Mouse (Mus musculus) hindbrain, embryonic 14.5 days (tissue): ENCODE data around the gene Ube2t. TPM values are rescaled to one million over a fixed set of nuclear protein-coding genes. Genes with fewer than 3 reads are reported as not detected.

Experiments
- ATAC-seq: fragments of 200-750 bp; cut with Nextera tagmentation; 2 replicates; pipeline ENCODE4 v1.8.0; 2017; ENCODE audit warnings: moderate number of reproducible peaks, mild to moderate bottlenecking, moderate TSS enrichment, moderate library complexity; ENCODE audit not compliant: low FRiP score
- DNase-seq: peaks from one replicate; pipeline ENCODE4 v3.0.0-alpha.2; 2015; ENCODE audit warnings: low spot score
- H3K27ac ChIP-seq: fragments of 300-500 bp; sonication (generic); 2 replicates; pipeline ENCODE4 v1.5.1; 2014; ENCODE audit warnings: mild to moderate bottlenecking, moderate library complexity
- H3K27me3 ChIP-seq: fragments of 300-500 bp; sonication (generic); 2 replicates; pipeline ENCODE4 v1.6.1; 2014; ENCODE audit warnings: mild to moderate bottlenecking, low read length, mixed read lengths; ENCODE audit not compliant: control insufficient read depth, insufficient read depth
- H3K36me3 ChIP-seq: fragments of 300-500 bp; sonication (generic); replicated peaks from 2 replicates; pipeline ENCODE4 v1.6.1; 2014; ENCODE audit not compliant: control insufficient read depth, insufficient read depth
- H3K4me1 ChIP-seq: fragments of 300-500 bp; sonication (generic); replicated peaks from 2 replicates; pipeline ENCODE4 v1.6.1; 2014; ENCODE audit warnings: antibody characterized with exemption, low read length, mixed read lengths; ENCODE audit not compliant: control insufficient read depth, insufficient read depth
- H3K4me2 ChIP-seq: fragments of 300-500 bp; sonication (generic); replicated peaks from 2 replicates; pipeline ENCODE4 v1.6.1; 2014; ENCODE audit warnings: mild to moderate bottlenecking, moderate library complexity
- H3K4me3 ChIP-seq: fragments of 300-500 bp; sonication (generic); replicated peaks from 2 replicates; pipeline ENCODE4 v1.5.1; 2014; ENCODE audit warnings: mild to moderate bottlenecking, low read length
- H3K9ac ChIP-seq: fragments of 300-500 bp; sonication (generic); 2 replicates; pipeline ENCODE4 v1.6.1; 2014
- H3K9me3 ChIP-seq: fragments of 300-500 bp; sonication (generic); 2 replicates; pipeline ENCODE4 v1.6.1; 2016; ENCODE audit warnings: low read length; ENCODE audit not compliant: control insufficient read depth
- WGBS: fragments of 180-500 bp; shearing (Covaris S2); extraction: QIAGEN DNeasy Blood & Tissue Kit; methylation state at CpG from one replicate; pipeline ENCODE4 v1.1.7; 2014; 5-methylcytosine and 5-hydroxymethylcytosine counted together
- polyA plus RNA-seq: library from polyadenylated mRNA; unstranded; fragments of >200 nt; fragmentation: Nextera tagmentation; extraction: Ambion mirVana; gene quantifications from 2 replicates; pipeline ENCODE4 v1.2.1, GENCODE M21; 2014

Ube2t gene
- 11.6 and 11.8 TPM in 2 replicates for polyA plus RNA-seq

- no peaks in the 10 kb centered on the region for H3K9me3 ChIP-seq
- no peak within 1 kb of the TSS for H3K27ac ChIP-seq
- peak within 1 kb of the TSS; percentile 42 for H3K4me3 ChIP-seq
- peaks cover 12% of the 10 kb centered on the region; the same call in 1 of the 2 replicates for H3K4me1 ChIP-seq
- peak within 1 kb of the TSS; percentile 52 for H3K4me2 ChIP-seq
- no peaks in the 10 kb centered on the region for H3K27me3 ChIP-seq
- 3% methylated on average over 50 of the region's 50 CpGs for WGBS
- H3K36me3 ChIP-seq, result no peaks in the 10 kb centered on the region
- H3K9ac ChIP-seq, result peak within 1 kb of the TSS; percentile 39
- ATAC-seq, result peak; percentile 100
- peak; percentile 94 for DNase-seq
Observed at GRCm38 (mm10) chr1:134962053-134962803, at the start of gene Ube2t. Ube2t (plus strand) TSS chr1:134962565.

- no peaks in the 10 kb centered on the region for H3K27me3 ChIP-seq
- DNase-seq, result no peak
- ATAC-seq, result no peak
- H3K4me3 ChIP-seq, result no peak overlapping the region
- H3K9ac ChIP-seq, result no peak overlapping the region
- H3K4me2 ChIP-seq, result no peak overlapping the region
- H3K36me3 ChIP-seq, result no peaks in the 10 kb centered on the region
- WGBS, result 90% methylated on average over 4 of the region's 4 CpGs
- no peak overlapping the region for H3K27ac ChIP-seq
- no peaks in the 10 kb centered on the region for H3K9me3 ChIP-seq
- H3K4me1 ChIP-seq, result no peaks in the 10 kb centered on the region
Observed at GRCm38 (mm10) chr1:134913535-134913934, 48.8 kb upstream of the Ube2t start.

GRCm38 (mm10) chr1:134915421-134915820 is 46.9 kb upstream of the Ube2t start:
- no peak for ATAC-seq
- WGBS, result 86% methylated on average over 4 of the region's 4 CpGs
- Histone ChIP-seq H3K9me3 (no peaks in the 10 kb centered on the region), H3K4me3 (no peak overlapping the region), H3K36me3 (no peaks in the 10 kb centered on the region), H3K4me1 (no peaks in the 10 kb centered on the region), H3K27me3 (no peaks in the 10 kb centered on the region), H3K9ac (no peak overlapping the region), H3K4me2 (no peak overlapping the region), H3K27ac (no peak overlapping the region)
- DNase-seq, result no peak

- Histone ChIP-seq H3K27ac (no peak overlapping the region), H3K9ac (no peak overlapping the region), H3K4me3 (no peak overlapping the region), H3K9me3 (no peaks in the 10 kb centered on the region), H3K4me2 (no peak overlapping the region), H3K27me3 (no peaks in the 10 kb centered on the region), H3K4me1 (no peaks in the 10 kb centered on the region), H3K36me3 (no peaks in the 10 kb centered on the region)
- ATAC-seq, result no peak
- no peak for DNase-seq
- WGBS, result 88% methylated on average over 6 of the region's 6 CpGs
Observed at GRCm38 (mm10) chr1:134919010-134919409, 43.4 kb upstream of the Ube2t start.

- Histone ChIP-seq H3K27me3 (no peaks in the 10 kb centered on the region), H3K4me2 (no peak overlapping the region), H3K9ac (no peak overlapping the region), H3K4me1 (no peaks in the 10 kb centered on the region), H3K36me3 (no peaks in the 10 kb centered on the region), H3K27ac (no peak overlapping the region), H3K9me3 (no peaks in the 10 kb centered on the region), H3K4me3 (no peak overlapping the region)
- WGBS, result 60% methylated on average over 7 of the region's 7 CpGs
- ATAC-seq (no peak), DNase-seq (no peak)
Observed at GRCm38 (mm10) chr1:134932431-134932830, 29.9 kb upstream of the Ube2t start.

GRCm38 (mm10) chr1:134936335-134936734 is 26.0 kb upstream of the Ube2t start:
- Histone ChIP-seq H3K4me2 (no peak overlapping the region), H3K27ac (no peak overlapping the region), H3K9me3 (no peaks in the 10 kb centered on the region), H3K4me1 (no peaks in the 10 kb centered on the region), H3K9ac (no peak overlapping the region), H3K36me3 (no peaks in the 10 kb centered on the region), H3K4me3 (no peak overlapping the region), H3K27me3 (no peaks in the 10 kb centered on the region)
- WGBS, result 90% methylated on average over 6 of the region's 6 CpGs
- ATAC-seq (no peak), DNase-seq (no peak)

- Histone ChIP-seq H3K36me3 (no peaks in the 10 kb centered on the region), H3K4me2 (no peak overlapping the region), H3K9ac (no peak overlapping the region), H3K4me1 (no peaks in the 10 kb centered on the region), H3K9me3 (no peaks in the 10 kb centered on the region), H3K27me3 (no peaks in the 10 kb centered on the region), H3K27ac (no peak overlapping the region), H3K4me3 (no peak overlapping the region)
- 90% methylated on average over 1 of the region's 1 CpGs for WGBS
- DNase-seq (no peak), ATAC-seq (no peak)
Observed at GRCm38 (mm10) chr1:134938233-134938632, 24.1 kb upstream of the Ube2t start.

GRCm38 (mm10) chr1:134940863-134941262 is 21.5 kb upstream of the Ube2t start:
- ATAC-seq (no peak), DNase-seq (no peak)
- Histone ChIP-seq H3K9me3 (no peaks in the 10 kb centered on the region), H3K36me3 (no peaks in the 10 kb centered on the region; the same call in 1 of the 2 replicates), H3K27me3 (no peaks in the 10 kb centered on the region), H3K4me3 (no peak overlapping the region), H3K4me1 (no peaks in the 10 kb centered on the region), H3K9ac (no peak overlapping the region), H3K4me2 (no peak overlapping the region), H3K27ac (no peak overlapping the region)
- 85% methylated on average over 4 of the region's 4 CpGs for WGBS

- H3K27me3 ChIP-seq, result no peaks in the 10 kb centered on the region
- ATAC-seq, result no peak
- no peaks in the 10 kb centered on the region for H3K4me1 ChIP-seq
- WGBS, result 95% methylated on average over 2 of the region's 2 CpGs
- no peak overlapping the region for H3K9ac ChIP-seq
- H3K4me2 ChIP-seq, result no peak overlapping the region
- DNase-seq, result no peak
- no peak overlapping the region for H3K4me3 ChIP-seq
- H3K36me3 ChIP-seq, result peaks cover 3% of the 10 kb centered on the region; the same call in 1 of the 2 replicates
- no peaks in the 10 kb centered on the region for H3K9me3 ChIP-seq
- H3K27ac ChIP-seq, result no peak overlapping the region
Observed at GRCm38 (mm10) chr1:134942898-134943297, 19.5 kb upstream of the Ube2t start.
